Mouse (Mus musculus) olfactory bulb, adult 2 months (tissue): Measurements from ENCODE around the gene Akap1.
"Not testable (repeated sequence)": the region's sequence is repeated elsewhere in the genome, so short reads cannot be mapped to it uniquely, and the experiment has no call there.

Experiments
- CTCF ChIP-seq: fragments of 200-500 bp; IDR thresholded peaks from 2 replicates; pipeline ENCODE4 v1.5.1; 2012; ENCODE audit warnings: low read depth, mild to moderate bottlenecking, low read length, moderate library complexity; ENCODE audit not compliant: insufficient read depth
- POLR2A ChIP-seq: fragments of 200-500 bp; IDR thresholded peaks from 2 replicates; pipeline ENCODE4 v1.6.1; 2012; ENCODE audit warnings: mild to moderate bottlenecking, low read depth, low read length, moderate library complexity; ENCODE audit not compliant: insufficient read depth

GRCm38 (mm10) chr11:88894279-88894678, 29.9 kb upstream of the Akap1 start:
- TF ChIP-seq POLR2A, CTCF: not testable (repeated sequence)
